Comparison of ENCODE assay signal across 27 mouse cellular contexts in genomic region chr4:83302123-83302737, GRCm38 (mm10). TPM values are rescaled to one million over a fixed set of nuclear protein-coding genes. Genes with fewer than 3 reads are reported as not detected.
DNase-seq lines count a peak whose midpoint lies in the region; ATAC-seq and TF ChIP-seq lines count a peak whose summit lies in the region.
"Had no signal": no experiment of that assay in that cellular context is flagged by ENCODE, and none has a peak within 500 bp of the region (broad histone marks: within the 10 kb centered on the region; RNA-seq: fewer than 3 reads in every experiment).

No protein-coding gene starts in this region.

- peak; percentile 10; the same call in 1 of the 2 replicates for ATAC-seq in frontal cortex, adult (ENCODE audit: low TSS enrichment)
- ATAC-seq in megakaryocyte, adult 5-6 weeks (ENCODE audit: poor library complexity, severe bottlenecking): no peak
- ATAC-seq: activated CD4-positive, CD25-positive, alpha-beta regulatory T cell, adult 4 months; forebrain, embryonic 13.5 days had no signal

- no peak for TF ChIP-seq CTCF in left cerebral cortex, adult 2 months (IDR thresholded peaks at IDR 0.05)
- no peak for TF ChIP-seq CTCF in E14TG2a.4 (conservative IDR thresholded peaks at IDR 0.05; ENCODE audit: low read length)
- no peak for TF ChIP-seq CTCF in embryonic fibroblast, embryonic 13.5 days (IDR thresholded peaks at IDR 0.05; ENCODE audit: borderline replicate concordance, insufficient read depth, low read length)
- no peak for TF ChIP-seq CTCF in thymus, adult 2 months (IDR thresholded peaks at IDR 0.05; ENCODE audit: borderline replicate concordance, control insufficient read depth, extremely low read depth, insufficient read depth, low read length, poor library complexity)

- no peaks in the 10 kb centered on the region; the same call in 1 of the 2 replicates for H3K9me3 ChIP-seq in E14TG2a.4 (ENCODE audit: low read length)
- H3K9me3 ChIP-seq: embryonic facial prominence, embryonic 13.5 days; forebrain, embryonic 13.5 days; heart, embryonic 13.5 days; limb, embryonic 15.5 days; neural tube, embryonic 13.5 days had no signal

- no peak for TF ChIP-seq POLR2A in embryonic fibroblast, embryonic 13.5 days (IDR thresholded peaks at IDR 0.05; ENCODE audit: low read depth, low read length)
- no peak for TF ChIP-seq POLR2A in thymus, adult 2 months (IDR thresholded peaks at IDR 0.05; ENCODE audit: control insufficient read depth, extremely low read depth, insufficient read depth, low read length, poor library complexity)

- no peak overlapping the region for H3K4me3 ChIP-seq in left cerebral cortex, adult 2 months
- peak overlapping the region; percentile 52 for H3K4me3 ChIP-seq in E14TG2a.4 (replicated peaks; ENCODE audit: low read length)
- no peak overlapping the region for H3K4me3 ChIP-seq in embryonic fibroblast, embryonic 13.5 days (ENCODE audit: insufficient read depth, low read length)
- no peak overlapping the region for H3K4me3 ChIP-seq in thymus, adult 2 months (ENCODE audit: control insufficient read depth, insufficient read depth, low read length)
- H3K4me3 ChIP-seq: embryonic facial prominence, embryonic 13.5 days; forebrain, embryonic 13.5 days; heart, embryonic 13.5 days; limb, embryonic 15.5 days; megakaryocyte, embryonic 14.5 days; neural tube, embryonic 13.5 days had no signal

- 95% methylated on average over 16 of the region's 16 CpGs for WGBS in thymus, adult 2 months

- H3K36me3 ChIP-seq in E14TG2a.4 (ENCODE audit: insufficient read depth, low read length): peaks cover 35% of the 10 kb centered on the region
- H3K36me3 ChIP-seq in thymus, adult 2 months (ENCODE audit: control insufficient read depth, insufficient read depth, low read length): no peaks in the 10 kb centered on the region
- H3K36me3 ChIP-seq: embryonic facial prominence, embryonic 13.5 days; heart, embryonic 13.5 days; limb, embryonic 15.5 days; neural tube, embryonic 13.5 days had no signal

- peaks cover 85% of the 10 kb centered on the region for H3K4me1 ChIP-seq in E14TG2a.4 (replicated peaks; ENCODE audit: low read depth, low read length)
- peaks cover 21% of the 10 kb centered on the region for H3K4me1 ChIP-seq in embryonic fibroblast, embryonic 13.5 days (ENCODE audit: control insufficient read depth, insufficient read depth, low read length)
- no peaks in the 10 kb centered on the region for H3K4me1 ChIP-seq in thymus, adult 2 months (replicated peaks; ENCODE audit: control insufficient read depth, insufficient read depth, low read length)

- peak overlapping the region; percentile 1; the same call in 1 of the 2 replicates for H3K27ac ChIP-seq in left cerebral cortex, adult 2 months
- peak overlapping the region; percentile 97 for H3K27ac ChIP-seq in embryonic fibroblast, embryonic 13.5 days (ENCODE audit: insufficient read depth, low read length)
- H3K27ac ChIP-seq in thymus, adult 2 months (ENCODE audit: control insufficient read depth, insufficient read depth, low read length): no peak overlapping the region
- H3K27ac ChIP-seq: embryonic facial prominence, embryonic 13.5 days; forebrain, embryonic 13.5 days; heart, embryonic 13.5 days; kidney, postnatal 0 days; limb, embryonic 15.5 days; liver, embryonic 14.5 days; neural tube, embryonic 13.5 days had no signal

- H3K27me3 ChIP-seq in E14TG2a.4 (ENCODE audit: insufficient read depth, low read length): no peaks in the 10 kb centered on the region
- no peaks in the 10 kb centered on the region for H3K27me3 ChIP-seq in thymus, adult 2 months (ENCODE audit: control insufficient read depth, insufficient read depth, low read length)
- H3K27me3 ChIP-seq: embryonic facial prominence, embryonic 13.5 days; forebrain, embryonic 13.5 days; heart, embryonic 13.5 days; limb, embryonic 15.5 days; megakaryocyte, embryonic 14.5 days; neural tube, embryonic 13.5 days had no signal

- intact Hi-C loops in left cerebral cortex, adult 2 months (cut with DNase I): loop anchor here (5.0 kb wide), 1 partner anchor 265 kb away; no protein-coding TSS in a partner anchor
- intact Hi-C loops in left cerebral cortex, postnatal 4 days (cut with DNase I): loop anchor here (10.0 kb wide), 1 partner anchor 113 kb away; the partner anchor contains the start of gene Snapc3

- DNase-seq in frontal cortex, postnatal 10 days (ENCODE audit: low spot score in 2 of 2): no peak
- no peak for DNase-seq in left cerebral cortex, adult 2 months (ENCODE audit: extremely low spot score in 1 of 2, low spot score in 2 of 2)
- no peak for DNase-seq in left cerebral cortex, postnatal 4 days
- DNase-seq in thymus, adult 2 months: no peak
- DNase-seq: adrenal gland, postnatal 25 days; cerebellum, adult 11 months; cerebellum, postnatal 10 days; gastrocnemius, postnatal 10 days; heart, adult 18-20 months; heart, postnatal 14 days; kidney, adult 18-20 months; lung, embryonic 14.5 days; midbrain, embryonic 14.5 days; thymus, postnatal 4 days had no signal

RNA-seq across cellular contexts. Expression of gene Ttc39b, which starts 21.8 kb away (rescaled TPM):
- 10 to 100 TPM; 65.1 to 66.7 TPM for total RNA-seq in left cerebral cortex, adult 2 months (2021)
- total RNA-seq in left cerebral cortex, postnatal 4 days (2021): 10 to 100 TPM; 19.7 to 22.8 TPM
- polyA plus RNA-seq in embryonic fibroblast, embryonic 13.5 days (2011; ENCODE audit: insufficient read length, low read depth, missing spikeins): 34.6 and 39.5 TPM in 2 replicates
- 4.4 and 5.3 TPM in 2 replicates for total RNA-seq in megakaryocyte, adult 5-6 weeks (2015)
- 4.9 and 5.0 TPM in 2 replicates for total RNA-seq in megakaryocyte, adult 5-6 weeks (2017)
- 1.7 and 2.5 TPM in 2 replicates for polyA plus RNA-seq in thymus, adult 2 months (2012; rRNA removed)
